19 mouse cellular contexts compared by ENCODE assay signal in the genomic region with DNA sequence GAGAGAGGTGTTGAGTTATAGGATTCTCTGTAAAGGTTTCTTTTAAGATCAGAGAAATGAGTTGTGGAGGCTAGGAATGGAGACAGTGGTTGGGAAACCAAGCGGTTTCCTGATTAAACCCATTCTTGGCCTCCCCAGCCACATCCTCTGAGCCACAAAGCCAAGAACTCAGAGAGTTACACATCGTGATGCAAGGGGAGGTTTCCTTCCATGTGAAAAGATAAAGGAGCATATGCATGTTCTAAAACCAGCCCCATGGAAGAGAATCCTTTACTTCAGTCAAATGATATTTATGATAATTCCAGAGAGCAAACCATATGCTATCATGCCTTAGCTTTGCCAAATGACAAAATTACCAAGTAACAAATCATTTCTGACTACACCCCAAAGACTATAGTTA. TPM values are rescaled to one million over a fixed set of nuclear protein-coding genes. Genes with fewer than 3 reads are reported as not detected.
"Had no signal": no experiment of that assay in that cellular context is flagged by ENCODE, and none has a peak within 500 bp of the region (broad histone marks: within the 10 kb centered on the region; RNA-seq: fewer than 3 reads in every experiment).

No protein-coding gene starts in this region.

- DNase-seq: kidney, postnatal 10 days; kidney, postnatal 4 days; lung, adult 2 months; lung, postnatal 36 days; retina, postnatal 1 day; right cerebral cortex, postnatal 25 days; thymus, postnatal 14 days had no signal

- H3K9ac ChIP-seq: liver, embryonic 15.5 days; midbrain, embryonic 15.5 days; neural tube, embryonic 12.5 days had no signal

- H3K4me2 ChIP-seq: liver, embryonic 11.5 days; liver, embryonic 15.5 days; midbrain, embryonic 11.5 days; midbrain, embryonic 15.5 days; neural tube, embryonic 12.5 days had no signal

- H3K36me3 ChIP-seq: limb, embryonic 10.5 days; liver, embryonic 15.5 days; midbrain, embryonic 15.5 days; neural tube, embryonic 12.5 days had no signal

- ATAC-seq: lung, postnatal 0 days; midbrain, embryonic 15.5 days had no signal

- H3K4me1 ChIP-seq: liver, embryonic 15.5 days had no signal

- H3K27ac ChIP-seq: limb, embryonic 10.5 days; liver, embryonic 15.5 days; midbrain, embryonic 15.5 days; neural tube, embryonic 12.5 days; stomach, postnatal 0 days had no signal

- H3K27me3 ChIP-seq: midbrain, embryonic 15.5 days; neural tube, embryonic 12.5 days had no signal

- H3K9me3 ChIP-seq: limb, embryonic 10.5 days; liver, embryonic 15.5 days; midbrain, embryonic 15.5 days; neural tube, embryonic 12.5 days had no signal

- H3K4me3 ChIP-seq: layer of hippocampus, adult 2 months; limb, embryonic 10.5 days; liver, embryonic 15.5 days; megakaryocyte, embryonic 14.5 days; midbrain, embryonic 15.5 days; neural tube, embryonic 12.5 days had no signal

RNA-seq across cellular contexts. Expression of gene Cttnbp2, which starts 3.0 kb away (rescaled TPM):
- total RNA-seq: monocyte, adult 5-6 weeks; neutrophil, adult 5-6 weeks had no signal
